Mouse (Mus musculus): Measurements from ENCODE around the gene BC003965. TPM values are rescaled to one million over a fixed set of nuclear protein-coding genes. Genes with fewer than 3 reads are reported as not detected.

The BC003965 gene
- polyA plus RNA-seq (2015; fragmentation: Nextera tagmentation; extraction: Ambion mirVana): 33.7 and 33.8 TPM in 2 replicates

DNA sequence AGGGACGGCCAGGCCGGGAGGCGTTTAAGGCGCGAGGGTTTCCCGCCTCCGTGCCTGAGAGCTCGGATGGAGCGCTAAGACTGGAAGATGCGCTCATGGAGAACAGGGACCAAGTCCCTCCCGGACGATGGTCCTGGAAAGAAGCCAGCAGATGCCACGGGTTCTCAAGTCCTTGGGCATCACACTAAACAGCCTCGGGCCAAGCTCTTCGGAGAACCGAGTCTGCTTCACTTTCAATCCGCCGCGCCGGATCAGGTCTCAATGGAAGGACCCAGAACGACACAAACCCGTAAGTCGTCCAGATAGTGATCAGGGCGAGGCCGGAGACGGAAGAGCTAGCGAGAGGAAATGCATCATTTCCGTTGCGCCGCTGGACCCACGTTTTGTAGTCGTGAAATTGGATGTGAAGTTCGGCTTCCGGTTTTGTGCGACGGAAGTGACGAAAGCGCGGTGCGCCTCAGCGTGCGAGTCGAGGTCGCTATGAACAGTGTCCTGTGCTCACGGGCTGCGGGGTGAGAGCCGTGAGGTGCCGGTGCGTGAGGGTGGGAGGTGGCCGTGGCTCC lies at the start of gene BC003965:
BC003965 (plus strand) TSS at position 426 of the 563 bp plus-strand sequence.
- H3K4me2 ChIP-seq (ENCODE audit: low read length): peak within 1 kb of the TSS; percentile 98
- no peaks in the 10 kb centered on the region for H3K36me3 ChIP-seq (ENCODE audit: control insufficient read depth, insufficient read depth, low read length)
- H3K4me3 ChIP-seq (ENCODE audit: low read depth, low read length): peak within 1 kb of the TSS; percentile 89
- no peaks in the 10 kb centered on the region for H3K9me3 ChIP-seq (replicated peaks; ENCODE audit: control insufficient read depth, low read length, poor library complexity, severe bottlenecking)
- peak within 1 kb of the TSS; percentile 87 for H3K9ac ChIP-seq (ENCODE audit: low read depth, low read length)
- H3K27me3 ChIP-seq (ENCODE audit: control insufficient read depth, insufficient read depth, low read depth, low read length): peaks cover 2% of the 10 kb centered on the region; the same call in 1 of the 2 replicates
- H3K4me1 ChIP-seq (ENCODE audit: control insufficient read depth, insufficient read depth, low read length): peaks cover 29% of the 10 kb centered on the region
- peak within 1 kb of the TSS; percentile 96 for H3K27ac ChIP-seq (ENCODE audit: low read length)
- peak; percentile 87 for ATAC-seq
- WGBS: 0% methylated on average over 50 of the region's 50 CpGs

DNA sequence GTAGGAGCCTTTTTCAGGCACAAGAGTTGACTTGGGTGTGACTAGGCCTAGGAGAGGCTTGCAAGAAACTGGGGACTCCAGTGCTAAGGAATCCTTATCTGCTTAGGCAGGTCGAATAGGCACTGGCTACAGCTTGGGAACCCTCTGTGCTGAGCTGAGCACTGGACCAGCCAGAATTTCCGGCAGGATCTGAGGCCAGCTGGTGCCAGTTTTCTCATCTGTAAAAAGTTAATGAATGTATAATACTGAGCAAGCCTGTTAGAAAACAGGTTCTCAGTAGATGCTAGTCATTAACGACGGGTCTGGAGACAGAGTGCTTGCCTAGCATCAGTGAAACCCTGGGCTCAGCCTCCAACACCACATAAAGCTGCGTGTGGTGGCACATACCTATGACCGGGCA lies 48.7 kb upstream of the BC003965 start:
- no peak for ATAC-seq
- Histone ChIP-seq H3K36me3 (ENCODE audit: control insufficient read depth, insufficient read depth, low read length) (no peaks in the 10 kb centered on the region), H3K4me3 (ENCODE audit: low read depth, low read length) (no peak overlapping the region), H3K9me3 (replicated peaks; ENCODE audit: control insufficient read depth, low read length, poor library complexity, severe bottlenecking) (no peaks in the 10 kb centered on the region), H3K4me1 (ENCODE audit: control insufficient read depth, insufficient read depth, low read length) (peaks cover 18% of the 10 kb centered on the region), H3K27ac (ENCODE audit: low read length) (no peak overlapping the region), H3K9ac (ENCODE audit: low read depth, low read length) (no peak overlapping the region), H3K27me3 (ENCODE audit: control insufficient read depth, insufficient read depth, low read depth, low read length) (no peaks in the 10 kb centered on the region), H3K4me2 (ENCODE audit: low read length) (no peak overlapping the region)
- WGBS: 94% methylated on average over 6 of the region's 6 CpGs

DNA sequence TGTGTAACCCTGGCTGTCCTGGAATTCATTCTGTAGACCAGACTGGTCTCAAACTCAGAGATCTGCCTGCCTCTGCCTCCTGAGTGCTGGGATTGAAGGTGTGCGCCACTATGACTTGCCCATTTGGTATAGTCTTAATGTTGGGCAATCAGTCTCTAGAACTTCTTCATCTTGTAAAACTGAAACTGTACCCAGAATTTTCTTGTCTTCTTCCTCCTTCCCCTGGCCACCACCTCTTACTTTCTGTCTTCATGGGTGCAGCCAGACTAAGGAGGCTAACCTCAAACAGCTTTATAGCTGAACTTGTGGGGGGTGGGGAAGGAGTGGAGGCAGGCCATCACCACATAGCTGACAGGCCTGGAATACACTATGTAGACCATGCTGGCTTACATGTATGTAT lies 45.6 kb upstream of the BC003965 start:
- H3K4me1 ChIP-seq (ENCODE audit: control insufficient read depth, insufficient read depth, low read length): peaks cover 16% of the 10 kb centered on the region
- H3K36me3 ChIP-seq (ENCODE audit: control insufficient read depth, insufficient read depth, low read length): no peaks in the 10 kb centered on the region
- no peak overlapping the region for H3K4me3 ChIP-seq (ENCODE audit: low read depth, low read length)
- no peak overlapping the region for H3K9ac ChIP-seq (ENCODE audit: low read depth, low read length)
- H3K27ac ChIP-seq (ENCODE audit: low read length): no peak overlapping the region
- WGBS: 97% methylated on average over 1 of the region's 1 CpGs
- H3K9me3 ChIP-seq (replicated peaks; ENCODE audit: control insufficient read depth, low read length, poor library complexity, severe bottlenecking): no peaks in the 10 kb centered on the region
- no peaks in the 10 kb centered on the region for H3K27me3 ChIP-seq (ENCODE audit: control insufficient read depth, insufficient read depth, low read depth, low read length)
- no peak overlapping the region for H3K4me2 ChIP-seq (ENCODE audit: low read length)
- no peak for ATAC-seq

GRCm38 (mm10) chr17:25139960-25140359 lies 44.4 kb upstream of the BC003965 start:
- Histone ChIP-seq H3K27ac (ENCODE audit: low read length) (no peak overlapping the region), H3K4me2 (ENCODE audit: low read length) (no peak overlapping the region), H3K4me1 (ENCODE audit: control insufficient read depth, insufficient read depth, low read length) (peaks cover 7% of the 10 kb centered on the region; the same call in 1 of the 2 replicates), H3K27me3 (ENCODE audit: control insufficient read depth, insufficient read depth, low read depth, low read length) (no peaks in the 10 kb centered on the region), H3K36me3 (ENCODE audit: control insufficient read depth, insufficient read depth, low read length) (0 out of 2 replicates have a peak, but pooled peaks cover 3% of the 10 kb centered on the region), H3K4me3 (ENCODE audit: low read depth, low read length) (no peak overlapping the region), H3K9ac (ENCODE audit: low read depth, low read length) (no peak overlapping the region), H3K9me3 (replicated peaks; ENCODE audit: control insufficient read depth, low read length, poor library complexity, severe bottlenecking) (no peaks in the 10 kb centered on the region)
- no peak for ATAC-seq
- 71% methylated on average over 4 of the region's 4 CpGs for WGBS

DNA sequence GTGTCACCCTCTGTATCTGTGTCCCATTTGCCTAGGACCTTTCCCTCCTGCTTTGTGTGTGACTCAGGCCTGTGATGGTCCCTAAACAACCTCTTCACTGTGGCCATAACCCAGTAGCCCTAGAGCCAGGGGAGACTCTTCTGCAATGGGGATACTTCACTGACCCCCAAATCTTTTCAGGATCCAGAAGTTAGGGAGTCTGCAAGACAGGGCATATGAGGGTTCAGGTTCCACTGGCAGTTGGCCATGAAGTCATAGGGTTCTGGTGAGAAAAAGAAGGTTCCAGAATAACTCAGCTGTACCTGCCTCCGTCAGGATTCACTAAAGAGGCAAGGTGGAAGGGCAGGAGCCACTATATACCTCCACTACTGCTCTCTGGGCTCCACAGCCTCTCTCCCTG lies 22.2 kb upstream of the BC003965 start, which contains the start of gene Ccdc154:
Ccdc154 (plus strand) TSS at position 301 of the 400 bp plus-strand sequence.
- no peaks in the 10 kb centered on the region for H3K27me3 ChIP-seq (ENCODE audit: control insufficient read depth, insufficient read depth, low read depth, low read length)
- no peak within 1 kb of the TSS for H3K4me3 ChIP-seq (ENCODE audit: low read depth, low read length)
- H3K36me3 ChIP-seq (ENCODE audit: control insufficient read depth, insufficient read depth, low read length): peaks cover 16% of the 10 kb centered on the region
- H3K9me3 ChIP-seq (replicated peaks; ENCODE audit: control insufficient read depth, low read length, poor library complexity, severe bottlenecking): no peaks in the 10 kb centered on the region
- 77% methylated on average over 1 of the region's 1 CpGs for WGBS
- no peak within 1 kb of the TSS for H3K27ac ChIP-seq (ENCODE audit: low read length)
- H3K4me2 ChIP-seq (ENCODE audit: low read length): no peak within 1 kb of the TSS
- no peak for ATAC-seq
- no peak within 1 kb of the TSS for H3K9ac ChIP-seq (ENCODE audit: low read depth, low read length)
- no peaks in the 10 kb centered on the region for H3K4me1 ChIP-seq (ENCODE audit: control insufficient read depth, insufficient read depth, low read length)

- ATAC-seq: no peak
- H3K9me3 ChIP-seq (replicated peaks; ENCODE audit: control insufficient read depth, low read length, poor library complexity, severe bottlenecking): no peaks in the 10 kb centered on the region
- H3K27ac ChIP-seq (ENCODE audit: low read length): no peak overlapping the region
- H3K36me3 ChIP-seq (ENCODE audit: control insufficient read depth, insufficient read depth, low read length): peaks cover 16% of the 10 kb centered on the region
- H3K9ac ChIP-seq (ENCODE audit: low read depth, low read length): no peak overlapping the region
- H3K27me3 ChIP-seq (ENCODE audit: control insufficient read depth, insufficient read depth, low read depth, low read length): no peaks in the 10 kb centered on the region
- 72% methylated on average over 7 of the region's 7 CpGs for WGBS
- no peak overlapping the region for H3K4me2 ChIP-seq (ENCODE audit: low read length)
- H3K4me3 ChIP-seq (ENCODE audit: low read depth, low read length): no peak overlapping the region
- no peaks in the 10 kb centered on the region for H3K4me1 ChIP-seq (ENCODE audit: control insufficient read depth, insufficient read depth, low read length)
These were observed 21.0 kb upstream of the BC003965 start for GRCm38 (mm10) chr17:25163387-25163786.

DNA sequence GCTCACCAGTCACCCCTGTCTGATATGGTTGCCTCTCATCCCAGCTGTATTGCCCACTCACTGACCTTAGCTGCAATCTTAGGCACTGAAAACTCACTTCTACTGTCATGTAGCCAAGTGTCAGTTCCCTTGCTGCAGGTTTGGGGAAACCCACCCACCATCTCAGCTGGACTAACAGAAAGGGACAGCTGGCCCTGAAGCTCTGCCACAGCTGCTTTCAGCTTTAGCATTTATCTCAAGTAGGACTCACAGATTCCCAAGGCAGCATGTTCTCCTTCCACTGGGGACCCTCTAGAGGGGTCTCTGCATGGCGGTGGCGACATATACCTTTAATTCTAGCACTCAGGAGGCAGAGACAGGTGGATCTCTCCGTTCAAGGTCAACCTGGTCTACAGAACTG lies 19.6 kb upstream of the BC003965 start:
- H3K4me2 ChIP-seq (ENCODE audit: low read length): no peak overlapping the region
- H3K9ac ChIP-seq (ENCODE audit: low read depth, low read length): no peak overlapping the region
- peaks cover 11% of the 10 kb centered on the region for H3K36me3 ChIP-seq (ENCODE audit: control insufficient read depth, insufficient read depth, low read length)
- no peaks in the 10 kb centered on the region for H3K4me1 ChIP-seq (ENCODE audit: control insufficient read depth, insufficient read depth, low read length)
- H3K4me3 ChIP-seq (ENCODE audit: low read depth, low read length): no peak overlapping the region
- H3K27me3 ChIP-seq (ENCODE audit: control insufficient read depth, insufficient read depth, low read depth, low read length): no peaks in the 10 kb centered on the region
- no peak for ATAC-seq
- WGBS: 88% methylated on average over 3 of the region's 3 CpGs
- H3K9me3 ChIP-seq (replicated peaks; ENCODE audit: control insufficient read depth, low read length, poor library complexity, severe bottlenecking): no peaks in the 10 kb centered on the region
- H3K27ac ChIP-seq (ENCODE audit: low read length): no peak overlapping the region

- Histone ChIP-seq H3K27me3 (ENCODE audit: control insufficient read depth, insufficient read depth, low read depth, low read length) (no peaks in the 10 kb centered on the region), H3K9me3 (replicated peaks; ENCODE audit: control insufficient read depth, low read length, poor library complexity, severe bottlenecking) (no peaks in the 10 kb centered on the region), H3K4me1 (ENCODE audit: control insufficient read depth, insufficient read depth, low read length) (no peaks in the 10 kb centered on the region), H3K36me3 (ENCODE audit: control insufficient read depth, insufficient read depth, low read length) (peaks cover 3% of the 10 kb centered on the region), H3K9ac (ENCODE audit: low read depth, low read length) (no peak overlapping the region), H3K4me3 (ENCODE audit: low read depth, low read length) (no peak overlapping the region), H3K4me2 (ENCODE audit: low read length) (no peak overlapping the region), H3K27ac (ENCODE audit: low read length) (no peak overlapping the region)
- 69% methylated on average over 6 of the region's 6 CpGs for WGBS
- no peak for ATAC-seq
These were observed 18.2 kb upstream of the BC003965 start for GRCm38 (mm10) chr17:25165970-25166671.

DNA sequence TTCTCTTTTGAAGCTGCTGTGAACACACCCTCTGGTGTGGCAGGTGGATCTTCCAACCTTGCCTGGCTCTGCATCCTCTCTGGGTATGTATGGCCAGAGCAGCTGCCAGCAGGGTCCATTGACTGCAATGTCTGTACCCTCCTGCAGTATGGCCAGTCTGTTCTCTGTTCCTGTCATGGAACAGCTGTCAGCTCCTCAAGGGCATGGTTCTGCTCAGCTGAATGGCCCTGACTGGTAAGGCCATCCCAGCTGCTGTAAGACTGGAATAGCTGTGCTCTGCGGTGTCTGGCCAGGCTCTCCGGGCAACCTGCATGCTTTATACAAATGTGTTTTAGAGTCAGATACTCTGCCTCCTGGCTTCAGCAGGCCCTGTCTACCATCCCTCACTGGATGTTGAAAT lies 14.6 kb upstream of the BC003965 start:
- WGBS: 93% methylated on average over 2 of the region's 2 CpGs
- H3K9ac ChIP-seq (ENCODE audit: low read depth, low read length): no peak overlapping the region
- ATAC-seq: no peak
- H3K4me2 ChIP-seq (ENCODE audit: low read length): no peak overlapping the region
- H3K27me3 ChIP-seq (ENCODE audit: control insufficient read depth, insufficient read depth, low read depth, low read length): no peaks in the 10 kb centered on the region
- H3K27ac ChIP-seq (ENCODE audit: low read length): no peak overlapping the region
- no peak overlapping the region for H3K4me3 ChIP-seq (ENCODE audit: low read depth, low read length)
- H3K36me3 ChIP-seq (ENCODE audit: control insufficient read depth, insufficient read depth, low read length): no peaks in the 10 kb centered on the region
- no peaks in the 10 kb centered on the region for H3K9me3 ChIP-seq (replicated peaks; ENCODE audit: control insufficient read depth, low read length, poor library complexity, severe bottlenecking)
- H3K4me1 ChIP-seq (ENCODE audit: control insufficient read depth, insufficient read depth, low read length): no peaks in the 10 kb centered on the region

All from midbrain, embryonic 16.5 days (tissue).